Mouse (Mus musculus) Patski (cell line): ENCODE data around the gene Paqr4. TPM values are rescaled to one million over a fixed set of nuclear protein-coding genes. Genes with fewer than 3 reads are reported as not detected.
A peak's percentile ranks its signal among the peaks of the same experiment; 100 is the strongest.

ENCODE experiments used
- ATAC-seq: fragments of 100-300 bp; one replicate; pipeline ENCODE4 v1.8.0; 2021
- CTCF ChIA-PET: fragments of 350-600 bp; sonication (Branson Sonifier 250); formaldehyde crosslinking; loops from one replicate; lab custom pipeline; 2022; ENCODE audit warnings: inconsistent platforms; lab: Charles Lee
- POLR2A ChIA-PET: fragments of 350-600 bp; sonication (Branson Sonifier 250); formaldehyde crosslinking; loops from one replicate; lab custom pipeline; 2022; ENCODE audit warnings: antibody characterized with exemption, inconsistent platforms; lab: Charles Lee
- DNase-seq: peaks from one replicate; pipeline ENCODE4 v3.0.0-alpha.2; 2011; ENCODE audit warnings: low read depth, low spot score
- H3K27me3 ChIP-seq: fragments of 371-371 bp; one replicate; pipeline ENCODE4 v1.5.1; 2021
- CTCF ChIP-seq: fragments of 100-300 bp; IDR thresholded peaks from one replicate; pipeline ENCODE4 v1.5.1; 2021
- in situ Hi-C: fragments of 300-500 bp; cut with MboI; formaldehyde crosslinking; loops from 3 replicates; pipeline ENCODE4 v1.11.1; 2018; ENCODE audit warnings: low pct_unique_long_range_greater_than_20kb, mixed read lengths
- polyA plus RNA-seq: library from polyadenylated mRNA; unstranded; gene quantifications from one replicate; pipeline ENCODE4 v1.2.3, GENCODE M21; 2021

The Paqr4 gene
- polyA plus RNA-seq, 1 experiment from 2014 or later: 7.3 TPM

DNA sequence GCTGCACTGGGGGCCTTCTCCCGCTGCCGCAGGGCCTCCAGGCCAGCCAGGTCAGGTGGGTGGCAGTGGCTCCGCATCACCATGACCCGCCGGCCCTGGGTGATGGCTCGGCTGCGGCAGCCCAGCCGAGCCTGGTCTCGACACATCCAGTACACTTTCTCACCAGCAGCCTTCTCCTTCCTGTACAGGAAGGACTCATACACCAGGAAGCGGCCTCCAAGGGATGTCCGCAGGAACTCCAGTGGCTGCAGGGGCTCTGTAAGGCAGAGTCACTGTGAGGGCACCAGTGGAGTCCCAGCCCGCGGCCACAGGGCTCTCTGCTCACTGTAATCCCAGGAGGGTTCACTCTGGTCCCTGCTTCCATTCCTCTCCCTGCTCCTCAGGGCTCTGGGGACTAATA, 15.0 kb upstream of the Paqr4 start:
- ChIA-PET CTCF (no interaction called here), POLR2A (no interaction called here)
- no peak for DNase-seq
- no peak for TF ChIP-seq CTCF
- no peak for ATAC-seq
- H3K27me3 ChIP-seq: no peaks in the 10 kb centered on the region
- in situ Hi-C loops: no loop called here

GRCm38 (mm10) chr17:23749400-23750191, 8.9 kb upstream of the Paqr4 start:
- in situ Hi-C loops: no loop called here
- DNase-seq: no peak
- peaks cover 4% of the 10 kb centered on the region for H3K27me3 ChIP-seq
- no peak for ATAC-seq
- ChIA-PET POLR2A (no interaction called here), CTCF (interaction anchor here (1.0 to 1.6 kb wide), 6 partner anchors 8 to 58 kb away, joined by 3 to 5 read pairs (median 4); no protein-coding TSS in a partner anchor)
- TF ChIP-seq CTCF: no peak

DNA sequence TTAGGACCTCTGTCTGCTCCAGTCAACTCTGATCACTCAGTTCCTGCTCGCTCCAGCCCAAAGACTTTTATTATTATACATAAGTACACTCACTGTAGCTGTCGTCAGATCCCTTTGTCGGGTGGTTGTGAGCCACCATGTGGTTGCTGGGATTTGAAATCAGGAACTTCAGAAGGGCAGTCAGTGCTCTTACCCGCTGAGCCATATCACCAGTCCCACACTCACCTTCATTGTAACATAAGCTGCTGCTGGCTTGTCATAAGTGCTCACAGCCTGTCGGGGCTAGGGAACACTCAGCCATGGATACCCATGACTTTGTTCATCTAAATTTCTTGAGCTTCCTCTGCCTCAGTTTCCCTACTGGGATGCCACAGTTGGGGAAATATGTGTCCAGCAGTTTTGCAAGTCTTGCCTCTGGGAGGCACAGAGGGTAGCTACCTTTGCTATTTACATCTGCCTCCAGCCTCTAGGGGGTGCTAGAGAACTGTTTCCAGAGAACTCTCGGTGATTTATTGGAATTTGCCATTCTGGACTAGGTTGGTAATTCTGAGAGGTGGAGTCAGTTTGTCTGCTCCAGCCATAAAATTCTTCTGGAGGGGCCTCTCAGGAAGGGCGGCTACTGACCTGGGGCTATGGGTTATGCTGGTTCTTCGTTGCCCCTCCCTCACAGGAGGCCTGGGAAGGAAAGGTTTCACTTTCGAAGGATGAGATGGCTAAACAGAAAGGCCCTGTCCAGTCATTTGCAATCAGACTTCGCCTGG, 8.1 kb upstream of the Paqr4 start:
- ATAC-seq (peak; percentile 54), DNase-seq (no peak)
- CTCF ChIA-PET: interaction anchor here (0.7 to 1.6 kb wide), 9 partner anchors 9 to 123 kb away, joined by 3 to 5 read pairs (median 4); no protein-coding TSS in a partner anchor
- in situ Hi-C loops: no loop called here
- no peak for TF ChIP-seq CTCF
- H3K27me3 ChIP-seq: peaks cover 4% of the 10 kb centered on the region
- POLR2A ChIA-PET: no interaction called here

- no peak for DNase-seq
- in situ Hi-C loops: no loop called here
- ChIA-PET CTCF (interaction anchor here (0.9 to 1.6 kb wide), 5 partner anchors 8 to 124 kb away, joined by 3 to 5 read pairs (median 5); no protein-coding TSS in a partner anchor), POLR2A (no interaction called here)
- no peak for ATAC-seq
- TF ChIP-seq CTCF: no peak
- peaks cover 4% of the 10 kb centered on the region for H3K27me3 ChIP-seq
These were observed 7.4 kb upstream of the Paqr4 start for GRCm38 (mm10) chr17:23748026-23748425.

DNA sequence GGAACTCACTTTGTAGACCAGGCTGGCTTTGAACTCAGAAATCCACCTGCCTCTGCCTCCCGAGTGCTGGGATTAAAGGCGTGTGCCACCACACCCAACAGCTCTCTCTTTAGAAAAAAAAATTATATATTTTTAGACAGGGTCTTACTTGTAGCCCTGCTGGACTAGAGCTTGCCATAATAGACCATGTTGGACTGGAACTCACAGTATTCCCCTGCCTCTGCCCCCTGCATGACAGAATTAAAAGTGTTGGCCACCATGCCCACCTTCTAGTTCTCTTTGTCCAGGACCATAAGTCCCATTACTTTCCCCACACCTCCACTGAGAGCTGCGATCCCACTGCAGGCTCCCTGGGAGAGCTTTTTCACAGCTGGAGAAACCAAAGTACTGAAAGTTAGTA, 6.8 kb upstream of the Paqr4 start:
- ChIA-PET POLR2A (no interaction called here), CTCF (interaction anchor here (1.1 to 1.4 kb wide), 2 partner anchors 82 to 103 kb away, joined by 3 to 4 read pairs; no protein-coding TSS in a partner anchor)
- in situ Hi-C loops: no loop called here
- peaks cover 4% of the 10 kb centered on the region for H3K27me3 ChIP-seq
- DNase-seq (no peak), ATAC-seq (no peak)
- TF ChIP-seq CTCF: no peak

- no peak for ATAC-seq
- in situ Hi-C loops: no loop called here
- peaks cover 4% of the 10 kb centered on the region for H3K27me3 ChIP-seq
- CTCF ChIA-PET: interaction anchor here (1.0 to 1.1 kb wide), 2 partner anchors 9 to 83 kb away, joined by 4 read pairs; no protein-coding TSS in a partner anchor
- POLR2A ChIA-PET: no interaction called here
- no peak for DNase-seq
- no peak for TF ChIP-seq CTCF
These were observed 6.1 kb upstream of the Paqr4 start for GRCm38 (mm10) chr17:23746767-23747166.

DNA sequence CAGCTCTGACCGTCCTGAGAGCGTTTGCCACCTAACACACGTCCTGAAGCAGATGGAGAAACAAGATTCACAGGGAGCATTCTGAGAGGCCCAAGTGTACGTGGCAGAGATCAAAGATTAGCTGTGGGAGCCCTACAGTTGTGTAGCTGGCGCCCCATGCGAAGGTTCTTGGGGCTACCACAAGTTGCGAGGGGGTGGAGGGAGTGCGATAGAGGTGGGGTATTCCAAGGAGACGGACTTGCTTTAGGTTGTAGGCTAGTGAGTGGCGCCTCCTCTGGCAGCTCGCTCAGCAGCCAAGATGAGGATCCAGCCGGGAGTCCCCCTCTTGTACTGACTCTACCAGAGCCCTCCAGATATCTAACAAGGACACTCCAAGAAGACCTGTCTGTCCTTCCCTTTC, 5.6 kb upstream of the Paqr4 start:
- POLR2A ChIA-PET: no interaction called here
- peaks cover 4% of the 10 kb centered on the region for H3K27me3 ChIP-seq
- ATAC-seq: no peak
- in situ Hi-C loops: no loop called here
- CTCF ChIA-PET: interaction anchor here (1.0 to 1.1 kb wide), 2 partner anchors 9 to 83 kb away, joined by 4 read pairs; no protein-coding TSS in a partner anchor
- DNase-seq: no peak
- no peak for TF ChIP-seq CTCF

DNA sequence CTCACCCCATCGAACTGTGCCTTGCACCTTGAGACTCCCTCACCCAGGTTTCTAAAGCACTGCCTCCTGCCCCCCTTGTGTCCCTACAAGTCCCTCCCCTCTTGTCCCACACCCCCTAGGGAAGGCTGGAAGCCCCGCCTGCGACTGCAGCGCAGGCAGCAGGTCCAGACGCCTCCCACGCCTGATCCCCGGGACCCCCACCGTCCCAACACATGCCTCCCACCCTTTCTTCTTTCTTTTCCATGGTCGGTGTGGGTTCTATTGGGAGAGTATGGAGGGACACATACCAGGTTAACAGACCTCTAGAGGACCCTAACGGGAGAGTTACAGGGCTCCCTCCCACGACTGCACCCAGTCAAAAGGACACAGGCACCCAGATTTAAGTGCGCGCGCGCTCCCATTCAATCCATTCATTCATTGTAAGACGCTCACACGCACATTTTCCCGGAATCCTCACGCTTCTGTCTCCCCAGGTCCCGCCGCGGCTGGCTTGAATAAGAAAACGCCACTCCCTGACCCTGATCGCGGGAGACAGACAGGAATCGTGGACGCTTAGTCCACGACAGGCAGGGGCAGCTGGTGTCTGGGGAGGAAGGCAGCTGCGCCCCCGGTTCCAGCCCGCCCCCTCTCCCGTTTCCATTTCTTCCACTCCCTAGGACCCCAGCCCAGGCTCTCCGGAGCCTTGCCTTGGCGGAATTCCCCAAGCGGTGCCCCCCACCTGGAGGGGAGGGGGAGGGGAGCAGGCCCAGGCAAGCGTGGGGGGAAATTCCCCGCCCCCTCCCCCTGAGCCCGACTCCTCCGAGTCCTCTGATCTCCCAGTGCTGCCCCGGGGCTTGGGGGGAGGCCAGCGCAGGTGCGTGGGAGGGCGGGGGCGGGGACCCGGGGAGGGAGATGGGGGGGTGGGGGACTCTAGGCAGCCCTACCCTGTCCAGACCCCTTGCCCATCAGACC, 4.9 kb upstream of the Paqr4 start, which contains the start of gene Kremen2:
TSS of gene Kremen2 (minus strand) at position 533 of the 951 bp plus-strand sequence.
- POLR2A ChIA-PET: no interaction called here
- CTCF ChIA-PET: interaction anchor here (1.0 kb wide), 1 partner anchor 8 kb away, joined by 4 read pairs; no protein-coding TSS in a partner anchor
- ATAC-seq (no peak), DNase-seq (no peak)
- peaks cover 4% of the 10 kb centered on the region for H3K27me3 ChIP-seq
- TF ChIP-seq CTCF: no peak
- in situ Hi-C loops: no loop called here

GRCm38 (mm10) chr17:23744651-23745050, 4.0 kb upstream of the Paqr4 start:
- ChIA-PET CTCF (no interaction called here), POLR2A (no interaction called here)
- ATAC-seq: no peak
- DNase-seq: no peak
- no peak for TF ChIP-seq CTCF
- peaks cover 4% of the 10 kb centered on the region for H3K27me3 ChIP-seq
- in situ Hi-C loops: no loop called here
